Mouse (Mus musculus): ENCODE results near the gene Gpkow.
"Not testable (repeated sequence)": the region's sequence is repeated elsewhere in the genome, so short reads cannot be mapped to it uniquely, and the experiment has no call there.

Gpkow gene

DNA sequence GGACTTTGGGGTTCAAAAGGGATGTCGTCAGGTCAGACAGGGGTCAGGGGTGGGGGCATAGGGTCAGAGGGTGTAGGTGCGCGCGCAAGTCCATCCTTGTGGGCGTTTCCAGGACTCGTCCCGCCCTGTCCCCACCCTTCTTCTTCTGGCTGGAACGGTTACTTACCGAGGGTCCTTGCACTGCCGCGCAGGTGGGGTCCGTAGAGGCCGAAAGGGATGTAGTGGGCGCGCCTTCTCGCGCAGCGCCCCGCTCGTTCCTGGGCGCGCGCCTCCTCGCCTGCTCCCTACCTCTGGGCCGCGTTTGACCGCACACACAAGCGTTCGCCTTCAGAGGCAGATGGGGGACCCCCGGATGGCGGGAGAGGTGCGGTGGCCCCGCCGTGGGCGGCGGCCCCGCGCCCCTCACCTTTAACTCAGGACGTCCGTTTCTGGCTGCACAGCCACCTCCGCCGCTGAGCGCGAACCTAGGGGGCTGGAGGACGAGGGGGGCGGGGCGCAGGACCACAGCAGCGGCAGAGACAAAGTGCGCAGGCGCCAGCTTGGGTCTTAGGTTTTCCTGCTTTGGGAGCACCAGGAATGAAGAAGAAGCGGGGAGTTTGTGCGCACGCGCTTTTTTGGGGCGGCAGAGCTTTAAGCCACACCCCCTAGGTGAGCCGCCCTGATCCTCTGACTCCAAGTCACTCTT, 53.6 kb downstream of the Gpkow start, which contains the start of gene Ccdc120:
Ccdc120 (minus strand) TSS at position 474 of the 685 bp plus-strand sequence.
- DNase-seq = peak; percentile 83

DNA sequence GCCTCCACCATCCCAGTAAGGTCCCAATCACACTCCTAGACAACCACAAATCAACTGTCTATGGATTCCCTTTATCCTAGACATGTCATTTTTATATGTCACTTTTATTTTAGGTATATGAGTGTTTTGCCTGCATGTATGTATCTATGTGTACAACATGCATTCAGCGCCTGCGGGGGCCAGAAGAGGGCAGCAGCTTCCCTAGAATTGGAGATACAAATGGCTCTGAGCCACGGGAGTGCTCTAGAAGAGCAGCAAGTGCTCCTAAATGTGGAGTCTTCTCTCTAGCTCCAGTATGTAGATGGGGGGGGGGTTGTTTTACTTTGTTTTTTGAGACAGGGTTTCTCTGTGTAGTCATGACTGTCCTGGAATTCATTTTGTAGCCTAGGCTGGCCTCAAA, 56.7 kb downstream of the Gpkow start:
- DNase-seq = not testable (repeated sequence)
